Mouse (Mus musculus): Measurements from ENCODE around the gene Crnkl1. TPM values are rescaled to one million over a fixed set of nuclear protein-coding genes. Genes with fewer than 3 reads are reported as not detected.
"Not testable (repeated sequence)": the region's sequence is repeated elsewhere in the genome, so short reads cannot be mapped to it uniquely, and the experiment has no call there.

Gene Crnkl1
- polyA plus RNA-seq, 1 experiment from 2014 or later: 20.7 TPM

DNA sequence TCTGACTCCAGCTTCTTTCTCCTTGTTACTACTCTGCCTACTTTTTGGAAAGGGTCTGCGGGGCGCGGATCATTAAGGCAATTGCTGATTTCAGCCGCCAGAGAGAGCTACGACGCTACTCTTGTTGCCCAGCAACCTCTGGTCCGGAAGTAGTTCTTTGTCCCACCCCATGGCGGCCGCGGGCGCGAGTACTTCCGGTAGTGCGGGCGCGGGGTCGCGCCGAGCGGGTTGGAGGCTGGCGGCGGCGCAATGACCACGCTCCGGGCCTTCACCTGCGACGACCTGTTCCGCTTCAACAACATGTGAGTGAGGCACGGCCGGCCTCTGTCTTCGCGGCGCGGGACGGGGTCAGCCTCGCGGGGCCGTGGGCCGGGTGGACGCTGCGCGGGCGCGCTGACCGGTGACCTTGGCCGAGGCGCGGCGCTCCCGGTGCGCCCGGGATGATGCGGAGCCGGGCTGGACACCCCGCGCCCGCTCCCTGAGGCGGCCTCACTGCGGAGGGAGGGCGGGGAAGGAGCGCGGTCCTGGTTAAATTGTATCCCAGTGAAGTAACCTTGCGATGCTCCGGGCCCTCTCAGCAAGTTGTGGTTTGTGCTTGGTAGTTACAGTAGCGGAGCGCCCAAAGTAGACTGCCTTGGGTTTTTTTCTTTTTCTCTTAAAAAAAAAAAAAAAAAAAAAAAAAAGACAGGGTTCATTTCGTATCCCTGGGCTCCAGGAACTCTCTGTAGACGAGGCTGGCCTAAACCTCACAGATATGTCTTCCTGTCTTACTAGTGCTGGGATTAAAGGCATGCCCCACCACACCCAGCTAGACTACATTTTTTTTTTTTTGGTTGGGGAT, 31.5 kb downstream of the Crnkl1 start:
- Histone ChIP-seq H3K4me2 (ENCODE audit: low read depth, low read length) (peak overlapping the region; percentile 80), H3K27ac (ENCODE audit: low read length) (peak overlapping the region; percentile 85), H3K4me1 (ENCODE audit: control insufficient read depth, insufficient read depth, low read length) (peaks cover 16% of the 10 kb centered on the region), H3K9me3 (replicated peaks; ENCODE audit: control insufficient read depth, low read length) (no peaks in the 10 kb centered on the region), H3K9ac (ENCODE audit: low read length) (peak overlapping the region; percentile 88), H3K36me3 (ENCODE audit: control insufficient read depth, insufficient read depth) (no peaks in the 10 kb centered on the region; the same call in 1 of the 2 replicates), H3K27me3 (ENCODE audit: control insufficient read depth, insufficient read depth, low read length) (no peaks in the 10 kb centered on the region), H3K4me3 (ENCODE audit: low read length) (peak overlapping the region; percentile 79)
- WGBS: under 1% methylated on average over 68 of the region's 68 CpGs
- peak; percentile 98 for ATAC-seq (replicated peaks; ENCODE audit: extremely low read depth, insufficient read depth, low FRiP score)

DNA sequence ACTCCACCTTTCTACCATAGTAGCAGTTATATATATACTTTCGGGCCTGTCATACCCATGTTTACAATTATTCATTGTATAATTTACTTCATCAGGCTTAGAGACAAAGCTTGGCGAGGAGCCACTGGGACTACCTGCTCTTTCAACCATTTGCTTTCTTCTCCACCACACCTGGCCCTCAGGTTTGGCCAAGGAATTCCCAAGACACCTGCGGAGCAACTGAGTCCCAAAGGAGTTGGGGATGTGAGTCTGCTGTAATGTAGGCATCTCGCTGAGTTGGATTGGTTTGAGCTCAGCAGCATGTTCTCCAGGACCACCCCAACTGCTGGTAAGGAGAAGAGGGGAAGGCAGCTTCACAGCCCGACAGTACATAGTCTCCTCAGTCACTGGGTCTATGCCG, 33.0 kb downstream of the Crnkl1 start, which contains the start of gene Naa20:
Gene Naa20 (plus strand): TSS at position 239 of the 400 bp plus-strand sequence.
- no peak for ATAC-seq (replicated peaks; ENCODE audit: extremely low read depth, insufficient read depth, low FRiP score)
- 79% methylated on average over 6 of the region's 6 CpGs for WGBS
- H3K27ac ChIP-seq (ENCODE audit: low read length): no peak within 1 kb of the TSS; the same call in 1 of the 2 replicates
- H3K4me3 ChIP-seq (ENCODE audit: low read length): peak within 1 kb of the TSS; percentile 79
- 0 out of 2 replicates have a peak within 1 kb of the TSS, but pooled peaks have one; percentile 51 for H3K9ac ChIP-seq (ENCODE audit: low read length)
- H3K4me2 ChIP-seq (ENCODE audit: low read depth, low read length): peak within 1 kb of the TSS; percentile 72
- H3K4me1 ChIP-seq (ENCODE audit: control insufficient read depth, insufficient read depth, low read length): peaks cover 16% of the 10 kb centered on the region
- no peaks in the 10 kb centered on the region for H3K9me3 ChIP-seq (replicated peaks; ENCODE audit: control insufficient read depth, low read length)
- H3K36me3 ChIP-seq (ENCODE audit: control insufficient read depth, insufficient read depth): no peaks in the 10 kb centered on the region; the same call in 1 of the 2 replicates
- no peaks in the 10 kb centered on the region for H3K27me3 ChIP-seq (ENCODE audit: control insufficient read depth, insufficient read depth, low read length)

GRCm38 (mm10) chr2:145900318-145900717, 34.5 kb downstream of the Crnkl1 start:
- not testable (repeated sequence) for H3K36me3 ChIP-seq (ENCODE audit: control insufficient read depth, insufficient read depth); H3K27ac ChIP-seq (ENCODE audit: low read length); H3K4me3 ChIP-seq (ENCODE audit: low read length); H3K4me2 ChIP-seq (ENCODE audit: low read depth, low read length); ATAC-seq (replicated peaks; ENCODE audit: extremely low read depth, insufficient read depth, low FRiP score); H3K27me3 ChIP-seq (ENCODE audit: control insufficient read depth, insufficient read depth, low read length); H3K9ac ChIP-seq (ENCODE audit: low read length); H3K9me3 ChIP-seq (replicated peaks; ENCODE audit: control insufficient read depth, low read length)
- 63% methylated on average over 6 of the region's 8 CpGs for WGBS
- peaks cover 12% of the 10 kb centered on the region for H3K4me1 ChIP-seq (ENCODE audit: control insufficient read depth, insufficient read depth, low read length)

- Histone ChIP-seq H3K36me3 (ENCODE audit: control insufficient read depth, insufficient read depth) (no peaks in the 10 kb centered on the region), H3K9ac (ENCODE audit: low read length) (no peak overlapping the region), H3K4me3 (ENCODE audit: low read length) (no peak overlapping the region), H3K27ac (ENCODE audit: low read length) (no peak overlapping the region), H3K9me3 (replicated peaks; ENCODE audit: control insufficient read depth, low read length) (no peaks in the 10 kb centered on the region), H3K4me1 (ENCODE audit: control insufficient read depth, insufficient read depth, low read length) (no peaks in the 10 kb centered on the region), H3K4me2 (ENCODE audit: low read depth, low read length) (no peak overlapping the region), H3K27me3 (ENCODE audit: control insufficient read depth, insufficient read depth, low read length) (no peaks in the 10 kb centered on the region)
- 77% methylated on average over 9 of the region's 9 CpGs for WGBS
- no peak for ATAC-seq (replicated peaks; ENCODE audit: extremely low read depth, insufficient read depth, low FRiP score)
These were observed 36.7 kb downstream of the Crnkl1 start for GRCm38 (mm10) chr2:145898106-145898505.

DNA sequence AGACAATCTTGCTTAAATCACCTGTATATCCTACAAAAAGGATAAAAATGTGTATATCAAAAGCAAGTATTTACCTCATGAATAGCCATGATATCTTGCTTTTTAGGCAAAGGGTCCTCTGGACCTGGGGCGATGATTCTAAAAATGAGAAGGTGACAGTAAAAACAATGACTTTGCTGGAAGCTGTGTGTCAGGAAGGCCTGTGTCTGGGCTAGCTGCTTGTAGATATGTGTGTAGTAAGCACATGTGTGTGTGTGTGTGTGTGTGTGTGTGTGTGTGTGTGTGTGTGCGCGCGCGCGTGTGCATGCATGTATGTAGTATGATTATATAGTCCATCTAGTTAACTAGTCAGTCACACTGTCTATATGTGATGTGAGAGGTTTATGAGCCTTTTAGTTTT, 41.1 kb downstream of the Crnkl1 start:
- H3K9me3 ChIP-seq (replicated peaks; ENCODE audit: control insufficient read depth, low read length): no peaks in the 10 kb centered on the region
- no peaks in the 10 kb centered on the region for H3K27me3 ChIP-seq (ENCODE audit: control insufficient read depth, insufficient read depth, low read length)
- H3K9ac ChIP-seq (ENCODE audit: low read length): no peak overlapping the region
- H3K36me3 ChIP-seq (ENCODE audit: control insufficient read depth, insufficient read depth): no peaks in the 10 kb centered on the region
- H3K4me2 ChIP-seq (ENCODE audit: low read depth, low read length): no peak overlapping the region
- no peak overlapping the region for H3K27ac ChIP-seq (ENCODE audit: low read length)
- no peak for ATAC-seq (replicated peaks; ENCODE audit: extremely low read depth, insufficient read depth, low FRiP score)
- 97% methylated on average over 6 of the region's 6 CpGs for WGBS
- H3K4me3 ChIP-seq (ENCODE audit: low read length): no peak overlapping the region
- H3K4me1 ChIP-seq (ENCODE audit: control insufficient read depth, insufficient read depth, low read length): peaks cover 10% of the 10 kb centered on the region

GRCm38 (mm10) chr2:145890571-145890970, 44.2 kb downstream of the Crnkl1 start:
- Histone ChIP-seq H3K4me1 (ENCODE audit: control insufficient read depth, insufficient read depth, low read length) (peaks cover 25% of the 10 kb centered on the region), H3K27me3 (ENCODE audit: control insufficient read depth, insufficient read depth, low read length) (no peaks in the 10 kb centered on the region), H3K36me3 (ENCODE audit: control insufficient read depth, insufficient read depth) (peaks cover 6% of the 10 kb centered on the region; the same call in 1 of the 2 replicates), H3K4me3 (ENCODE audit: low read length) (no peak overlapping the region), H3K27ac (ENCODE audit: low read length) (no peak overlapping the region), H3K9ac (ENCODE audit: low read length) (no peak overlapping the region), H3K4me2 (ENCODE audit: low read depth, low read length) (no peak overlapping the region), H3K9me3 (replicated peaks; ENCODE audit: control insufficient read depth, low read length) (no peaks in the 10 kb centered on the region)
- WGBS: 72% methylated on average over 2 of the region's 2 CpGs
- ATAC-seq (replicated peaks; ENCODE audit: extremely low read depth, insufficient read depth, low FRiP score): no peak

DNA sequence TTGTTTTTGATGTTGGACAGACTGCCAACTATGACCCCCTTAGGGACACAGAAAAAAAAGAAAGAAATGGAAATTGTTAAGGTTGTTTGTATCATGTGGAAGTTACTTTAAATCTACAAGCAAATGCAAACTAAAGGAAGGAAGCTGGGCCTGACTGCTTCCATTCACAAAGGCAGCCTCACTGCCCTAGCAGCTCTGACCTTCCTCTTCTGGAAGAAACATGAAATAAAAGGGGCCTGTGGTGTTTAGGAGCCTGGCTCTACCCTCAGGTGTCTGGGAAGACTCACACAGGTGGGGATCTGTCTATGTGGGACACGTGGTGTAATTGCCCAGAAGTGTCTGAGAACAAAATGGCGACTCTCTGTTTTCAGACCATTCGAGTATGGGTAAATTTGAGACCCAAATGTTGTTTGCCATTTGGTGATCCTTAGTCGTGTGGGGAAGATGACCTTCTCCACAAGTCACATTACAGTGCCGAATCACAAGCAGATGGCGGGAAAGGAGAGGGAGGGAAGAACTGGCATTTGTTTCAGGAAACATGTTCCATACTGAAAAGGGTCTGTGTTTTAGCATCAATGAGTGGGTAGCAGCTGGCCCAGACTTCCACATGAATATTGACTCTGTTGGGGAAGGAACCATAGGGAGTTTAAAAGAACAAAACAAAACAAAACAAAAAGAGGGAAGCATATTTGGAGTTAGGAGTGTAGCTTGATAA, 45.9 kb downstream of the Crnkl1 start:
- ATAC-seq (replicated peaks; ENCODE audit: extremely low read depth, insufficient read depth, low FRiP score): peak; percentile 28; the same call in 1 of the 2 replicates
- peaks cover 32% of the 10 kb centered on the region for H3K4me1 ChIP-seq (ENCODE audit: control insufficient read depth, insufficient read depth, low read length)
- no peaks in the 10 kb centered on the region for H3K9me3 ChIP-seq (replicated peaks; ENCODE audit: control insufficient read depth, low read length)
- 46% methylated on average over 6 of the region's 6 CpGs for WGBS
- peak overlapping the region; percentile 44 for H3K4me2 ChIP-seq (ENCODE audit: low read depth, low read length)
- peak overlapping the region; percentile 99 for H3K27ac ChIP-seq (ENCODE audit: low read length)
- peaks cover 11% of the 10 kb centered on the region for H3K36me3 ChIP-seq (ENCODE audit: control insufficient read depth, insufficient read depth)
- H3K9ac ChIP-seq (ENCODE audit: low read length): 0 out of 2 replicates have a peak overlapping the region, but pooled peaks have one; percentile 47
- no peak overlapping the region for H3K4me3 ChIP-seq (ENCODE audit: low read length)
- H3K27me3 ChIP-seq (ENCODE audit: control insufficient read depth, insufficient read depth, low read length): no peaks in the 10 kb centered on the region

- H3K4me1 ChIP-seq (ENCODE audit: control insufficient read depth, insufficient read depth, low read length): peaks cover 39% of the 10 kb centered on the region
- ATAC-seq (replicated peaks; ENCODE audit: extremely low read depth, insufficient read depth, low FRiP score): peak; percentile 86
- H3K9me3 ChIP-seq (replicated peaks; ENCODE audit: control insufficient read depth, low read length): no peaks in the 10 kb centered on the region
- H3K27me3 ChIP-seq (ENCODE audit: control insufficient read depth, insufficient read depth, low read length): no peaks in the 10 kb centered on the region
- H3K4me3 ChIP-seq (ENCODE audit: low read length): no peak overlapping the region
- WGBS: 23% methylated on average over 14 of the region's 14 CpGs
- peak overlapping the region; percentile 33; the same call in 1 of the 2 replicates for H3K4me2 ChIP-seq (ENCODE audit: low read depth, low read length)
- H3K9ac ChIP-seq (ENCODE audit: low read length): peak overlapping the region; percentile 16; the same call in 1 of the 2 replicates
- peaks cover 16% of the 10 kb centered on the region for H3K36me3 ChIP-seq (ENCODE audit: control insufficient read depth, insufficient read depth)
- peak overlapping the region; percentile 99 for H3K27ac ChIP-seq (ENCODE audit: low read length)
These were observed 46.7 kb downstream of the Crnkl1 start for GRCm38 (mm10) chr2:145887937-145888765.

Measured in heart, embryonic 16.5 days (tissue).